Mouse (Mus musculus): ENCODE measurements around the gene Catsper4. TPM values are rescaled to one million over a fixed set of nuclear protein-coding genes. Genes with fewer than 3 reads are reported as not detected.

The Catsper4 gene
- polyA plus RNA-seq, 1 experiment: not detected

DNA sequence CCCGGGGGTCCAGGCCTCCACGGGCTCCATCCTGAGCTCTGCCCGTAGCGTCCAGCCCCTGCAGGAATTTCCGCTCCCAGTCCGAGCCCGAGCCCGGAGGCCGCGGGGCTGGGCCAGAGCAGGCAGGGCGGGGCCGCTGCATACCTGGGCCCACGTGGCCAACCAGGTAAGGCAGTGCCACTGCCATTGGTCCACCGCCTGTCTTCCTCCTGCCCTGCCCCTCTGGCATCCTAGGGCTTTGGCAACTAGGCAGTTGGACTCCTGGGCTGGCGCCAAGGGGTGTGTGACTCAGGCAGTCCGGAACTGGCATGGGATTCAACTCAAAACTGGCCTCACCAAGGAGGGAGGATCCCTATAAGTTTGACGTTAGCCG, 11.1 kb upstream of the Catsper4 start, which contains the start of gene Cnksr1:
TSS of gene Cnksr1 (minus strand) at position 121 of the 373 bp plus-strand sequence.
- Histone ChIP-seq H3K4me3 (ENCODE audit: insufficient read depth, low read depth, low read length) (no peak within 1 kb of the TSS; the same call in 1 of the 2 replicates), H3K27ac (replicated peaks; ENCODE audit: low read depth, low read length) (no peak within 1 kb of the TSS), H3K4me1 (ENCODE audit: control insufficient read depth, insufficient read depth, insufficient read length, low read length) (no peaks in the 10 kb centered on the region)

DNA sequence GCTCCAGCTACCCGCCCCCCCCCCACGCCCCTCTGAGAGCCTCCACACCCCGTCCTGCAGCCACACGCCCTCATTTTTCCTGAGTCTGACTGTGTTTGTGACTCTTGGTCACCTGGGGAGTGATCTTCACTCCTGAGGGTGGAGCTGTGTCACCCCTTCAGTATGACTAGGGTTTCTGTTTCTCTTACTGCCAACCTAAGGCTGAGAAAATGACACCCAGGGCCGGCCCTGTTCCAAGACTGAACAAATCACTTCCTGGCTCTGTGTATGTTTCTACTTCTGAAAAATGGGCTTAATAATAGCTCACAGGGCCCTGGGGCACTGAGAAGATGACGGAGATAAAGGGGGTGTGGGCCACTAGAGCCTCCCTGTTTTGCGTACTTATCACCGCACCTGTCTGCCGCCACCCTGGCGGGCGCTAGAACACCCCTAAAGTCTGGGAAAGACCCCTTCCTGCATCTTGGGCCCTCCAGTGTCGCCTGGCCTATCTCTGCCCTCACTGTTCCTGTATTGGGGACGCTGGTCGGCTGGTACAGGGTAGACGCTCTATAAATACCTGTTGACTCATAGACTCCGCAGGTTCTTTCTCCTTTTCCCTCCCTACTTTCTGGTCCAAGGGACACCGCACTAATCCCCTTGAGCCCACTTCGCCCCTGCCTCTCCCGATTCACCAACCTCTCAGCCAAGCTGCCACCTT, 10.5 kb upstream of the Catsper4 start:
- Histone ChIP-seq H3K27ac (replicated peaks; ENCODE audit: low read depth, low read length) (no peak overlapping the region), H3K4me3 (ENCODE audit: insufficient read depth, low read depth, low read length) (no peak overlapping the region; the same call in 1 of the 2 replicates), H3K4me1 (ENCODE audit: control insufficient read depth, insufficient read depth, insufficient read length, low read length) (no peaks in the 10 kb centered on the region)

- Histone ChIP-seq H3K4me3 (ENCODE audit: insufficient read depth, low read depth, low read length) (no peak overlapping the region), H3K27ac (replicated peaks; ENCODE audit: low read depth, low read length) (no peak overlapping the region), H3K4me1 (ENCODE audit: control insufficient read depth, insufficient read depth, insufficient read length, low read length) (no peaks in the 10 kb centered on the region)
Measured at GRCm38 (mm10) chr4:134234876-134235275, 7.7 kb upstream of the Catsper4 start.

DNA sequence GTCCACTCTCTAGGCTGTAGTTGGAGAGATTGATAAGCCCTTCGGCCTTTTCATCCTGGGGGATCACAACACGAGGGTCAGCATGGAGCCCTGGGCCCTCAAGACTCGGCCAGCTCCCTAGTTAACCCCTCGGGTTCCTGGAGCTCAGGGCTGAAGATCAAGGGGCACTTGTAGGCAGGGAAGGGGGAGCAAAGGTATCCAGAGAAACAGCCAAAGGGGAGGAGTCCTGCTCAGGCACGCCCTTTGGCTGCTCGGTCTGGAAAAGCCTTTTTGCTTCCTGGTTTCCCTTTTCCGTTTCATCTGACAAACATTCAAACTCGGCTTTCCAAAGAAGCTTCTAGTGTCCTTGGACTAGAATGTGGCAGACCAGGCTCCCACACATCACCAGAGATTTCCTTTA, 3.2 kb upstream of the Catsper4 start:
- Histone ChIP-seq H3K4me3 (ENCODE audit: insufficient read depth, low read depth, low read length) (no peak overlapping the region), H3K27ac (replicated peaks; ENCODE audit: low read depth, low read length) (no peak overlapping the region), H3K4me1 (ENCODE audit: control insufficient read depth, insufficient read depth, insufficient read length, low read length) (no peaks in the 10 kb centered on the region)

DNA sequence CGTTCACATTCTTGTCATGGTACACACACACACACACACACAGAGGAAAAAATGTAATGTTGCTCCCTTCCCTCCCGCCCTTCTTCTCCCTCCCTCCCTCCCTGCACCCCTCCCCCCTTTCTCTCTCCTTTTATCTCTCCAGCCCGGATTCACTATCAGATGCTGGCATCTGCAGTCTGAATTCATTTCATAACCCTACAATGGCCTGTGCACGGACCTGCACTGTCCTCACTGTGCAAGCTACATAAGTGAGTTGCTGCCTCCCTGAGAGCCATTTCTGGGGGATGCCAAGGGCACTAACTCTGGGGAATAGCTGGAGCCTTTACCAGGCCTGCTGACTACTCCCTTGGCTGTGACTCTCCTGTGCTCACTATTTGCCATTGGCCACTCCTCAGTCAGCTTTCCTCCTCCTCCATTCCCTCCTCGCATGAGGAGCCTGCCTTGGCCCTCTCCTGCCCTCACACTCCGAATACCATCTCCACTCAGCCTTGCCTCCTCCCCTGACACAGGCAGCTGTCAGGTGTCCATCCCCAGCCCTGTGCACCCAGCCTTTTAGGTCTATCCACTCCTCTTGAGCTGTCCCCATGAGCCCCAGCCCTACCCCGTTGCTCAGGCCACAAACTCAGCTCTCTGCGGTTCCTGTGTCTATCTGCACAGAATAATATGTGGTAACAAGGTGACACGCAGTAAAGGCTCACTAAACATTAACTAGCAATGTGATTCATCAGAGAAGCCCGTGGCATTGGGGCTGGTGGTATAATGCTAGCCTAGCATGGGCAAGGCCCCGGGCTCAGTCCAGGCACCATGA, 4.2 kb downstream of the Catsper4 start:
- Histone ChIP-seq H3K4me1 (ENCODE audit: control insufficient read depth, insufficient read depth, insufficient read length, low read length) (no peaks in the 10 kb centered on the region), H3K27ac (replicated peaks; ENCODE audit: low read depth, low read length) (no peak overlapping the region), H3K4me3 (ENCODE audit: insufficient read depth, low read depth, low read length) (no peak overlapping the region)

DNA sequence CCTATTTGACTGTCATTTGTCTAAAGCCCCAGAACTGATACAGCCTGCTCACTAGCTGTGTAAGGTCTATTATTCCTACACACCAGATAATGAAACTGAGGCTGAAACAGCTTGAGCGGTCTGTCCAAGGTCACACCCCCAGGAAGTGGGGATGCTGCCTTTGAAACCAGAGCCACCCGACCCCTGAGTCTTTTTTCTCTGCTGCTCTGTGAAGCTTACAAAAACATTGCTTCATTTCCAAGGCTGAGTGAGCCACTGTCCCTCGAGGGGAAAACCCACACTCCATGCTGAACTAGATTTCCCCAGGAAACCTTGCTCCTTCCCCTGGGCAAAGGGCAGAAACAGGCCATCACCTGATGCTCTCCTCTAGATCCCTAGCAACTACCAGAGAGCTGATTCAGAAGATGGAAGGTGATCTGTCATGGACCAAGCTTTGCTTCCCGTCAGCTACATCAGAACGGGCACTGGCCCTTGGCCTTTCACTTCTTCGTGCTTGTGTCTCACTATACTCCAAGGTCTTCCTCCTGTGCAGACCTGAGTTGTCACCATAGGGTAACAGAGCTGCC, 20.6 kb downstream of the Catsper4 start:
- Histone ChIP-seq H3K27ac (replicated peaks; ENCODE audit: low read depth, low read length) (no peak overlapping the region), H3K4me1 (ENCODE audit: control insufficient read depth, insufficient read depth, insufficient read length, low read length) (no peaks in the 10 kb centered on the region), H3K4me3 (ENCODE audit: insufficient read depth, low read depth, low read length) (no peak overlapping the region)

DNA sequence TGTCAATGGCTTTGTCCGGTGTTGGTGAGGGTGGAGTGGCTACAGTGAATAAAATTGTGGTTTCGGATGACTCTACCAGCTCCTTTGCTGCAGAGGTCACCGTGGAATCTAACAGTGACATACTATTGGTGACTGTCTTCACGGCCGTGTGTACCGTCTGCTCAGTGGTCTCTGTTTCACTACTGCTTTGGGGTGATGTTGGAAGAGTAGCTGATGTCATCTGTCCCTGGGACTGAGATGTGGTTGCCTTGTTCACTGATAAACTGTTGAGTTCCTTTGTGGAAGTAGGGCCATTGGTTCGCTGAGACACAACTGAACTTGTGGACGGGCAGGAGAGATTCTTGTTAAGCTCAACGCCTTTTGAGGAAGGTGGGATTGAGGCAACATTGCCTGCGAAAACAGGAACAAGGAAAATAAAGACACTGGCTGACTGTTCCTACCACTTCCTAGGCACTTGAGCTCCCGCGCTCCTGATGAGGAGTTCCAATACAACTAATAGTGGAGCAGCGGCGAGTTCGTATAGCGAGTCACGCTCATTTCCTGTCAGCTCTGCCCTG, 23.8 kb downstream of the Catsper4 start:
- no peaks in the 10 kb centered on the region for H3K4me1 ChIP-seq (ENCODE audit: control insufficient read depth, insufficient read depth, insufficient read length, low read length)
- no peak overlapping the region for H3K4me3 ChIP-seq (ENCODE audit: insufficient read depth, low read depth, low read length)
- H3K27ac ChIP-seq (replicated peaks; ENCODE audit: low read depth, low read length): no peak overlapping the region

GRCm38 (mm10) chr4:134202904-134203303, 24.3 kb downstream of the Catsper4 start, which contains the start of gene Gm7534:
Gene Gm7534 (minus strand): TSS chr4:134203004.
- no peak within 1 kb of the TSS for H3K4me3 ChIP-seq (ENCODE audit: insufficient read depth, low read depth, low read length)
- H3K27ac ChIP-seq (replicated peaks; ENCODE audit: low read depth, low read length): no peak within 1 kb of the TSS
- no peaks in the 10 kb centered on the region for H3K4me1 ChIP-seq (ENCODE audit: control insufficient read depth, insufficient read depth, insufficient read length, low read length)

GRCm38 (mm10) chr4:134199371-134199770, 27.8 kb downstream of the Catsper4 start:
- Histone ChIP-seq H3K4me1 (ENCODE audit: control insufficient read depth, insufficient read depth, insufficient read length, low read length) (no peaks in the 10 kb centered on the region), H3K27ac (replicated peaks; ENCODE audit: low read depth, low read length) (no peak overlapping the region), H3K4me3 (ENCODE audit: insufficient read depth, low read depth, low read length) (no peak overlapping the region)

- 0 out of 2 replicates have a peak overlapping the region, but pooled peaks have one; percentile 39 for H3K27ac ChIP-seq (replicated peaks; ENCODE audit: low read depth, low read length)
- no peaks in the 10 kb centered on the region for H3K4me1 ChIP-seq (ENCODE audit: control insufficient read depth, insufficient read depth, insufficient read length, low read length)
- peak overlapping the region; percentile 78 for H3K4me3 ChIP-seq (ENCODE audit: insufficient read depth, low read depth, low read length)
Measured at GRCm38 (mm10) chr4:134186268-134186667, 40.9 kb downstream of the Catsper4 start.

DNA sequence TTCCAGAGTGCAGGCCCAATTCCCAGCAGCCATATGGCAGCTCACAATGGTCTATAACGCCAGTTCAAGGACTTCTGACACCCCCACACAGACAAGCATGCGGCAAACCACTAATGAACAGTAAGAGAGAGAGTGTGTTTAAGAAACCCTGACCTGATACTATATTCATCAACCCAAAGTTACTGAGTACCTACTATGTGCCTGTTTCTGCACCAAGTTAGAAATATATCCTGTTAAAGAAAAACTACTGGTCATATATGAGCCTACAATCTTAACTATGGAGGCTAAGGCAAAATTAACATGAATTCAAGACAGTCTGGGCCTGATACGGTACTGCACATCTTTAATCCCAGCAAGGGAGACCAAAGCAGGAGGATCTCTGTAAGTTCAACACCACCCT, 41.6 kb downstream of the Catsper4 start:
- H3K4me1 ChIP-seq (ENCODE audit: control insufficient read depth, insufficient read depth, insufficient read length, low read length): no peaks in the 10 kb centered on the region
- H3K4me3 ChIP-seq (ENCODE audit: insufficient read depth, low read depth, low read length): peak overlapping the region; percentile 78; the same call in 1 of the 2 replicates
- H3K27ac ChIP-seq (replicated peaks; ENCODE audit: low read depth, low read length): no peak overlapping the region

DNA sequence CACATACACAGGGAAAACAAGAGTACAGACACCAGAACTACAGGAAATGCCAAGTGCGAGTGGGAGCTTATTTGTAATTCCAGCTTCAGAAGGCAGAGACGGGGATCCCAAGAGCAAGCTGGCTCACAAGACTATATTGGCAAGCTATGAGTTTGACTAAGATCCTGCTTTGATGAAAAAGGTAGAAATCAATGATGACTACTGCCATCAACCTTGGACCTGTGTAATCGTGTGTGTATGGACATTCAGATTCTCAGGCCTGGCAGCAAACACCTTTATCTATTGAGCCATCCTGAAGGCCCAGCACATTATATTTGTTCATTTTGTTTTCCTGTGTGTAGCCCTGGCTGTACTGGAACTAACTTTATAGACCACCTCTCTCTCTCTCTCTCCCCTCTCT, 43.5 kb downstream of the Catsper4 start:
- Histone ChIP-seq H3K27ac (replicated peaks; ENCODE audit: low read depth, low read length) (no peak overlapping the region), H3K4me1 (ENCODE audit: control insufficient read depth, insufficient read depth, insufficient read length, low read length) (no peaks in the 10 kb centered on the region), H3K4me3 (ENCODE audit: insufficient read depth, low read depth, low read length) (no peak overlapping the region)

DNA sequence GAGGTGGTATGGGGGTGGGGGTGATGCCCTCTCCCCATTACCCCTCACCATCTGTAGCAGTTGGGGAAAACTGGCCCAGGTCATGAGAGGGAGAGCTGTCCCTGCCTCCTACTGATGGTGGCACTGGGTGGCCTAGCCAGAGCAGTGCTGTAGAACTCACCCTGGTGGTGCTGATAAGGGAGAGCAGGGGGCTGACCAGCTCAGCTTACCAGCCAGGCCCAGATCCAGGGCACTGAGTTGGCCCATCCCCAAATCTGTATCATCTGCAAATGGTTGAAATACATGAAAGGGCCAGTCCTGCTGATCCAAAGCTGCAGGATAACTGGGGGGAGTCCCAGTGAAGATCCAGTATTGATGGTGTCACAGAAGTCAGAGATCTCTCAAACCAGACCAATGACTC, 45.4 kb downstream of the Catsper4 start:
- Histone ChIP-seq H3K4me3 (ENCODE audit: insufficient read depth, low read depth, low read length) (no peak overlapping the region), H3K27ac (replicated peaks; ENCODE audit: low read depth, low read length) (no peak overlapping the region), H3K4me1 (ENCODE audit: control insufficient read depth, insufficient read depth, insufficient read length, low read length) (no peaks in the 10 kb centered on the region)

GRCm38 (mm10) chr4:134181112-134181511, 46.1 kb downstream of the Catsper4 start:
- H3K4me1 ChIP-seq (ENCODE audit: control insufficient read depth, insufficient read depth, insufficient read length, low read length): no peaks in the 10 kb centered on the region
- H3K27ac ChIP-seq (replicated peaks; ENCODE audit: low read depth, low read length): no peak overlapping the region
- H3K4me3 ChIP-seq (ENCODE audit: insufficient read depth, low read depth, low read length): no peak overlapping the region

DNA sequence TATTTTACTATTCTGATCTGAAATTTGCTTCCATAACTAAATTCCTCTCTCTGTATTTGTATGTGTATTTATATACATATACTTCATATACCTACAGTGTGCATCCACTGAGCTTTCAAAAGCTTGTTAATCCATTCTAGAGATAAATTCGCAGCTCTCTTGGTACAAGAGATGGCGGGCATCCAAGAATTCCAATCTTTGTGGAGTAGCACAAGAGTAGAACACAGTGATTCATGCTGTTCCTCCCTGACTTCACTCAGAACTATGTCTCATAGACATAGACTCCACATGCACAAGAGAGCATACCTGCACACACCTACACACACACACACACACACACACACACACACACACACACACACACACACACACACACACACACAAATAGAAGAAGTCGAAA, 54.8 kb downstream of the Catsper4 start:
- Histone ChIP-seq H3K27ac (replicated peaks; ENCODE audit: low read depth, low read length) (no peak overlapping the region), H3K4me3 (ENCODE audit: insufficient read depth, low read depth, low read length) (no peak overlapping the region)

More for the DNA sequence above, 54.8 kb downstream of the Catsper4 start:
- H3K4me1 ChIP-seq (ENCODE audit: control insufficient read depth, insufficient read depth, insufficient read length, low read length): no peaks in the 10 kb centered on the region
